In the genomic region with DNA sequence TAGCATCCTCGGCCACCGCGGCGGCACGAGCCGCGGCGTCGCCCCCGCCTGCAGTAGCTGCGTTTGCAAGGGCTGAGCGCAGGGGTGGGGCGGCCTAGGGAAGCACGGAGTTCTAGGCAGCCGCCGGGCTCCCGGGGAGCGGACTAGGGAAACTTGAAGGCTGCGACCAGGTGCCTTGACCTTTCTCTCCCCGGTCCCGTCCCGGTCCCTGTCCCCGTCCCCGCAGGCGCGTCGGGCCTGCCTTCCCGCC, we compare ENCODE assay signal across 8 mouse cellular contexts. TPM values are rescaled to one million over a fixed set of nuclear protein-coding genes. Genes with fewer than 3 reads are reported as not detected.
DNase-seq lines count a peak whose midpoint lies in the region; ATAC-seq and TF ChIP-seq lines count a peak whose summit lies in the region.

No protein-coding gene starts in this region.

- H3K27me3 ChIP-seq in embryonic facial prominence, embryonic 10.5 days (replicated peaks; ENCODE audit: low read depth, poor library complexity, severe bottlenecking), result peaks cover 29% of the 10 kb centered on the region
- no peaks in the 10 kb centered on the region for H3K27me3 ChIP-seq in hindbrain, postnatal 0 days (ENCODE audit: insufficient read depth, low read length)
- H3K27me3 ChIP-seq in myocyte (ENCODE audit: control insufficient read depth, insufficient read depth, insufficient read length), result no peaks in the 10 kb centered on the region

- peak overlapping the region; percentile 88 for H3K9ac ChIP-seq in hindbrain, postnatal 0 days (replicated peaks; ENCODE audit: low read length)

- ATAC-seq in hindbrain, postnatal 0 days, result no peak

- DNase-seq in left cerebral cortex, adult 2 months (ENCODE audit: extremely low spot score in 1 of 2, low spot score in 2 of 2), result no peak
- no peak for DNase-seq in left cerebral cortex, adult 11 months (ENCODE audit: low spot score)
- DNase-seq in embryonic facial prominence, embryonic 10.5 days (ENCODE audit: low spot score), result no peak
- no peak for DNase-seq in hindbrain, postnatal 0 days (ENCODE audit: low spot score)
- no peak for DNase-seq in frontal cortex, postnatal 14 days (ENCODE audit: low spot score in 2 of 2)
- DNase-seq in gastrocnemius, postnatal 4 days (ENCODE audit: low spot score in 2 of 2), result no peak
- DNase-seq in layer of hippocampus, postnatal 10 days (ENCODE audit: low spot score in 2 of 2), result no peak

- H3ac ChIP-seq in myocyte (ENCODE audit: control insufficient read depth, insufficient read length), result peak overlapping the region; percentile 76

- H3K4me1 ChIP-seq in embryonic facial prominence, embryonic 10.5 days, result peaks cover 11% of the 10 kb centered on the region
- H3K4me1 ChIP-seq in hindbrain, postnatal 0 days (ENCODE audit: insufficient read depth, low read length), result 0 out of 2 replicates have a peak, but pooled peaks cover 3% of the 10 kb centered on the region

- 0% methylated on average over 28 of the region's 28 CpGs for WGBS in embryonic facial prominence, embryonic 10.5 days
- 1% methylated on average over 26 of the region's 28 CpGs for WGBS in hindbrain, postnatal 0 days

- H3K4me3 ChIP-seq in left cerebral cortex, adult 2 months, result peak overlapping the region; percentile 100
- H3K4me3 ChIP-seq in embryonic facial prominence, embryonic 10.5 days, result peak overlapping the region; percentile 92
- peak overlapping the region; percentile 81 for H3K4me3 ChIP-seq in hindbrain, postnatal 0 days (ENCODE audit: low read length)
- H3K4me3 ChIP-seq in myocyte, result peak overlapping the region; percentile 47

- intact Hi-C loops in left cerebral cortex, adult 2 months (cut with DNase I), result loop anchor here (1.0 to 5.0 kb wide), 2 partner anchors 82 to 1412 kb away; partner anchors contain the start of gene Rps3a1

- no peak for TF ChIP-seq CTCF in left cerebral cortex, adult 2 months (IDR thresholded peaks at IDR 0.05)
- TF ChIP-seq CTCF in hindbrain, postnatal 0 days (IDR thresholded peaks at IDR 0.05; ENCODE audit: low read depth), result no peak

- no peaks in the 10 kb centered on the region for H3K36me3 ChIP-seq in embryonic facial prominence, embryonic 10.5 days (replicated peaks)
- no peaks in the 10 kb centered on the region for H3K36me3 ChIP-seq in hindbrain, postnatal 0 days (ENCODE audit: insufficient read depth, low read length)
- no peaks in the 10 kb centered on the region for H3K36me3 ChIP-seq in myocyte (ENCODE audit: control insufficient read depth, insufficient read depth)

- H3K27ac ChIP-seq in left cerebral cortex, adult 2 months, result peak overlapping the region; percentile 98
- peak overlapping the region; percentile 92 for H3K27ac ChIP-seq in embryonic facial prominence, embryonic 10.5 days (replicated peaks)
- H3K27ac ChIP-seq in hindbrain, postnatal 0 days, result peak overlapping the region; percentile 90

- TF ChIP-seq POLR2A in myocyte (IDR thresholded peaks at IDR 0.05; ENCODE audit: insufficient read length, low read depth), result no peak

- peak overlapping the region; percentile 94 for H3K4me2 ChIP-seq in hindbrain, postnatal 0 days (ENCODE audit: low read depth, low read length)
- peak overlapping the region; percentile 82 for H3K4me2 ChIP-seq in myocyte (ENCODE audit: low read depth)

- H3K9me3 ChIP-seq in embryonic facial prominence, embryonic 10.5 days, result no peaks in the 10 kb centered on the region
- H3K9me3 ChIP-seq in hindbrain, postnatal 0 days (ENCODE audit: low read length), result no peaks in the 10 kb centered on the region

- H3K79me2 ChIP-seq in myocyte (ENCODE audit: control insufficient read depth, insufficient read depth), result no peaks in the 10 kb centered on the region

TF ChIP-seq in myocyte, 11 proteins besides CTCF, POLR2A, EP300 and RAD21:
- no peak for TF ChIP-seq TCF12 (IDR thresholded peaks at IDR 0.05; ENCODE audit: insufficient read depth, poor library complexity, severe bottlenecking)
- no peak for TF ChIP-seq POLR2AphosphoS2 (IDR thresholded peaks at IDR 0.05; ENCODE audit: insufficient read length, low read depth)
- no peak for TF ChIP-seq TCF3 (IDR thresholded peaks at IDR 0.05; ENCODE audit: insufficient read length, low read depth)
- TF ChIP-seq CEBPB (IDR thresholded peaks at IDR 0.05; ENCODE audit: insufficient read depth, poor library complexity, severe bottlenecking), result no peak
- TF ChIP-seq E2F4 (IDR thresholded peaks at IDR 0.05; ENCODE audit: insufficient read depth), result no peak
- no peak for TF ChIP-seq MAX (IDR thresholded peaks at IDR 0.05; ENCODE audit: low read depth)
- peak in 1 of 3 experiments; percentile 1 for TF ChIP-seq MYOG (IDR thresholded peaks at IDR 0.05; ENCODE audit: control insufficient read depth in 1 of 3, insufficient read depth in 1 of 3, insufficient read length in 2 of 3, low read depth in 2 of 3)
- no peak for TF ChIP-seq USF1 (IDR thresholded peaks at IDR 0.05; ENCODE audit: low read depth)

RNA-seq across cellular contexts. Expression of gene Lrba, which starts 0.2 kb away (rescaled TPM):
- 10 to 100 TPM; 33.1 to 35.0 TPM for total RNA-seq in left cerebral cortex, adult 2 months (2021)
- polyA plus RNA-seq in embryonic facial prominence, embryonic 10.5 days (2016; fragmentation: Nextera tagmentation; extraction: Ambion mirVana), result 9.1 and 10.5 TPM in 2 replicates
- total RNA-seq in hindbrain, postnatal 0 days (2014; rRNA removed), result 33.0 and 36.6 TPM in 2 replicates
- 5.3 and 5.5 TPM in 2 replicates for polyA plus RNA-seq in hindbrain, postnatal 0 days (2015; fragmentation: Nextera tagmentation; extraction: Ambion mirVana)
- 5.6 TPM for polyA plus RNA-seq in myocyte (2012; fragmentation: generic; extraction: Trizol)
- 10 to 100 TPM; 28.7 to 29.7 TPM for total RNA-seq in gastrocnemius, postnatal 4 days (2021)
- 10 to 100 TPM; 21.3 TPM for total RNA-seq in layer of hippocampus, postnatal 10 days (2021)

Comparison
In these comparisons a context has a peak if more than half of its experiments do, and no peak if none do; other contexts are left out.
1. H3K4me3 ChIP-seq: peak in every context shown above with its lines; median percentile 100 in left cerebral cortex, adult 2 months; 92 in embryonic facial prominence, embryonic 10.5 days; 81 in hindbrain, postnatal 0 days; 47 in myocyte.